Comparison of ENCODE assay signal across 9 mouse cellular contexts in genomic region chr5:144214453-144214852, GRCm38 (mm10). TPM values are rescaled to one million over a fixed set of nuclear protein-coding genes. Genes with fewer than 3 reads are reported as not detected.
DNase-seq lines count a peak whose midpoint lies in the region; ATAC-seq and TF ChIP-seq lines count a peak whose summit lies in the region.
"Had no signal": no experiment of that assay in that cellular context is flagged by ENCODE, and none has a peak within 500 bp of the region (broad histone marks: within the 10 kb centered on the region; RNA-seq: fewer than 3 reads in every experiment).

No protein-coding gene starts in this region.

- H3K27ac ChIP-seq in heart, adult 2 months: no peak overlapping the region
- no peak overlapping the region for H3K27ac ChIP-seq in heart, embryonic 12.5 days (ENCODE audit: poor library complexity, severe bottlenecking)
- no peak overlapping the region for H3K27ac ChIP-seq in embryonic facial prominence, embryonic 10.5 days (replicated peaks)
- no peak overlapping the region for H3K27ac ChIP-seq in limb, embryonic 14.5 days (replicated peaks; ENCODE audit: low read depth, low read length)
- no peak overlapping the region for H3K27ac ChIP-seq in olfactory bulb, adult 2 months (ENCODE audit: insufficient read depth, low read depth, low read length)
- H3K27ac ChIP-seq: stomach, embryonic 15.5 days had no signal

- H3K4me3 ChIP-seq in heart, adult 2 months: no peak overlapping the region
- H3K4me3 ChIP-seq in heart, embryonic 12.5 days: no peak overlapping the region
- H3K4me3 ChIP-seq in embryonic facial prominence, embryonic 10.5 days: no peak overlapping the region
- no peak overlapping the region for H3K4me3 ChIP-seq in limb, embryonic 14.5 days (replicated peaks; ENCODE audit: low read length)
- H3K4me3 ChIP-seq in olfactory bulb, adult 2 months (ENCODE audit: insufficient read depth, low read depth, low read length): no peak overlapping the region
- H3K4me3 ChIP-seq: stomach, embryonic 15.5 days had no signal

- TF ChIP-seq CTCF in heart, adult 2 months (IDR thresholded peaks at IDR 0.05): peak; percentile 89
- peak; percentile 61; the same call in 1 of the 2 replicates for TF ChIP-seq CTCF in olfactory bulb, adult 2 months (IDR thresholded peaks at IDR 0.05; ENCODE audit: insufficient read depth, low read depth, low read length)

- DNase-seq in heart, adult 2 months: peak; percentile 49 to 67
- DNase-seq in A20 (ENCODE audit: low read depth, low spot score): peak; percentile 64
- peak; percentile 83 for DNase-seq in ZHBTc4 (ENCODE audit: low read depth, low spot score)
- peak; percentile 77 for DNase-seq in embryonic facial prominence, embryonic 10.5 days (ENCODE audit: low spot score)
- DNase-seq in limb, embryonic 14.5 days (ENCODE audit: low spot score): peak; percentile 46
- no peak for DNase-seq in layer of hippocampus, postnatal 36 days

- no peaks in the 10 kb centered on the region for H3K36me3 ChIP-seq in heart, adult 2 months (ENCODE audit: control insufficient read depth, insufficient read depth, low read length)
- peaks cover 75% of the 10 kb centered on the region for H3K36me3 ChIP-seq in heart, embryonic 12.5 days
- H3K36me3 ChIP-seq in embryonic facial prominence, embryonic 10.5 days (replicated peaks): peaks cover 67% of the 10 kb centered on the region
- H3K36me3 ChIP-seq in limb, embryonic 14.5 days (ENCODE audit: control insufficient read depth, insufficient read depth, low read length): peaks cover 58% of the 10 kb centered on the region

- H3K4me1 ChIP-seq in heart, adult 2 months (ENCODE audit: control insufficient read depth, insufficient read depth, low read length): peaks cover 2% of the 10 kb centered on the region
- H3K4me1 ChIP-seq in heart, embryonic 12.5 days (replicated peaks): no peaks in the 10 kb centered on the region
- peaks cover 6% of the 10 kb centered on the region for H3K4me1 ChIP-seq in embryonic facial prominence, embryonic 10.5 days
- H3K4me1 ChIP-seq in limb, embryonic 14.5 days (ENCODE audit: control insufficient read depth, insufficient read depth, low read length): no peaks in the 10 kb centered on the region
- peaks cover 9% of the 10 kb centered on the region; the same call in 1 of the 2 replicates for H3K4me1 ChIP-seq in olfactory bulb, adult 2 months (ENCODE audit: control insufficient read depth, insufficient read depth, low read length)
- H3K4me1 ChIP-seq: stomach, embryonic 15.5 days had no signal

- TF ChIP-seq POLR2A in heart, adult 2 months (IDR thresholded peaks at IDR 0.05; ENCODE audit: insufficient read depth, low read depth, low read length): no peak
- TF ChIP-seq POLR2A in limb, embryonic 14.5 days (IDR thresholded peaks at IDR 0.05; ENCODE audit: borderline replicate concordance, extremely low read depth, insufficient read depth, insufficient read length): no peak
- no peak for TF ChIP-seq POLR2A in olfactory bulb, adult 2 months (IDR thresholded peaks at IDR 0.05; ENCODE audit: insufficient read depth, low read depth, low read length)

- 41% methylated on average over 7 of the region's 7 CpGs for WGBS in heart, adult 2 months
- 25% methylated on average over 7 of the region's 7 CpGs for WGBS in heart, embryonic 12.5 days
- WGBS in embryonic facial prominence, embryonic 10.5 days: 29% methylated on average over 7 of the region's 7 CpGs
- 28% methylated on average over 7 of the region's 7 CpGs for WGBS in limb, embryonic 14.5 days
- WGBS in olfactory bulb, adult 2 months: 32% methylated on average over 7 of the region's 7 CpGs

- H3K9me3 ChIP-seq in heart, embryonic 12.5 days (replicated peaks): no peaks in the 10 kb centered on the region
- H3K9me3 ChIP-seq in embryonic facial prominence, embryonic 10.5 days: no peaks in the 10 kb centered on the region
- no peaks in the 10 kb centered on the region for H3K9me3 ChIP-seq in limb, embryonic 14.5 days (ENCODE audit: control insufficient read depth, low read length)
- H3K9me3 ChIP-seq: stomach, embryonic 15.5 days had no signal

- ATAC-seq in heart, embryonic 12.5 days (ENCODE audit: insufficient number of reproducible peaks, low FRiP score): no peak
- no peak for ATAC-seq in limb, embryonic 14.5 days (ENCODE audit: low FRiP score, low read depth)

- no peak overlapping the region for H3K9ac ChIP-seq in heart, adult 2 months (ENCODE audit: low read depth, low read length)
- H3K9ac ChIP-seq in heart, embryonic 12.5 days: no peak overlapping the region
- no peak overlapping the region for H3K9ac ChIP-seq in limb, embryonic 14.5 days (ENCODE audit: low read depth, low read length, severe bottlenecking)
- H3K9ac ChIP-seq: stomach, embryonic 15.5 days had no signal

- H3K27me3 ChIP-seq in heart, adult 2 months (ENCODE audit: control insufficient read depth, insufficient read depth, low read length): no peaks in the 10 kb centered on the region
- H3K27me3 ChIP-seq in heart, embryonic 12.5 days (replicated peaks): no peaks in the 10 kb centered on the region
- H3K27me3 ChIP-seq in embryonic facial prominence, embryonic 10.5 days (replicated peaks; ENCODE audit: low read depth, poor library complexity, severe bottlenecking): no peaks in the 10 kb centered on the region
- no peaks in the 10 kb centered on the region for H3K27me3 ChIP-seq in limb, embryonic 14.5 days (ENCODE audit: control insufficient read depth, insufficient read depth, low read length)
- H3K27me3 ChIP-seq: stomach, embryonic 15.5 days had no signal

- intact Hi-C loops in heart, adult 2 months (cut with DNase I): no loop called here

- H3K4me2 ChIP-seq in heart, embryonic 12.5 days: no peak overlapping the region
- H3K4me2 ChIP-seq in limb, embryonic 14.5 days (replicated peaks; ENCODE audit: low read depth, low read length, severe bottlenecking): no peak overlapping the region
- H3K4me2 ChIP-seq: stomach, embryonic 15.5 days had no signal

- H3K79me2 ChIP-seq in heart, adult 2 months (replicated peaks; ENCODE audit: control insufficient read depth, insufficient read depth, low read length): no peaks in the 10 kb centered on the region; the same call in 1 of the 2 replicates

- 0 out of 2 replicates have a peak, but pooled peaks have one; percentile 33 for TF ChIP-seq EP300 in heart, adult 2 months (IDR thresholded peaks at IDR 0.05; ENCODE audit: insufficient read depth, low read depth, low read length)

RNA-seq across cellular contexts. Expression of gene Tecpr1, which starts 9.0 kb away (rescaled TPM):
- total RNA-seq in heart, adult 2 months (2021): 10 to 100 TPM; 24.2 to 27.6 TPM
- 33.7 and 34.9 TPM in 2 replicates for polyA plus RNA-seq in heart, adult 2 months (2012; rRNA removed)
- polyA plus RNA-seq in heart, embryonic 12.5 days (2016; fragmentation: Nextera tagmentation; extraction: Ambion mirVana): 19.1 and 19.3 TPM in 2 replicates
- 19.3 and 21.1 TPM in 2 replicates for polyA plus RNA-seq in embryonic facial prominence, embryonic 10.5 days (2016; fragmentation: Nextera tagmentation; extraction: Ambion mirVana)
- 34.7 and 39.7 TPM in 2 replicates for polyA plus RNA-seq in limb, embryonic 14.5 days (2012; rRNA removed)
- polyA plus RNA-seq in limb, embryonic 14.5 days (2014; fragmentation: Nextera tagmentation; extraction: Ambion mirVana): 18.6 and 21.2 TPM in 2 replicates
- 771 TPM in 1 of 2 replicates, not detected in the other for polyA plus RNA-seq in olfactory bulb, adult 2 months (2012; ENCODE audit: insufficient read depth, insufficient read length, low replicate concordance, missing spikeins)
- total RNA-seq in layer of hippocampus, postnatal 36 days (2021): 100 to 1,000 TPM; 106 TPM

RNA-seq across cellular contexts. Expression of gene Bhlha15, which starts 24.4 kb away (rescaled TPM):
- not detected for total RNA-seq in heart, adult 2 months (2021)
- 0.08 and 0.12 TPM in 2 replicates for polyA plus RNA-seq in heart, adult 2 months (2012; rRNA removed)
- 0.26 and 0.46 TPM in 2 replicates for polyA plus RNA-seq in heart, embryonic 12.5 days (2016; fragmentation: Nextera tagmentation; extraction: Ambion mirVana)
- 0.16 and 0.35 TPM in 2 replicates for polyA plus RNA-seq in embryonic facial prominence, embryonic 10.5 days (2016; fragmentation: Nextera tagmentation; extraction: Ambion mirVana)
- polyA plus RNA-seq in limb, embryonic 14.5 days (2012; rRNA removed): 0.18 and 0.23 TPM in 2 replicates
- polyA plus RNA-seq in limb, embryonic 14.5 days (2014; fragmentation: Nextera tagmentation; extraction: Ambion mirVana): 0.22 and 0.29 TPM in 2 replicates
- not detected in 2 replicates for polyA plus RNA-seq in olfactory bulb, adult 2 months (2012; ENCODE audit: insufficient read depth, insufficient read length, low replicate concordance, missing spikeins)
- total RNA-seq in layer of hippocampus, postnatal 36 days (2021): under 1 TPM; 0.13 to 0.25 TPM

RNA-seq across cellular contexts. Expression of gene Bri3, which starts 29.8 kb away (rescaled TPM):
- total RNA-seq in heart, adult 2 months (2021): 100 to 1,000 TPM; 129 to 152 TPM
- 240 and 258 TPM in 2 replicates for polyA plus RNA-seq in heart, adult 2 months (2012; rRNA removed)
- polyA plus RNA-seq in heart, embryonic 12.5 days (2016; fragmentation: Nextera tagmentation; extraction: Ambion mirVana): 127 and 133 TPM in 2 replicates
- 119 and 124 TPM in 2 replicates for polyA plus RNA-seq in embryonic facial prominence, embryonic 10.5 days (2016; fragmentation: Nextera tagmentation; extraction: Ambion mirVana)
- 90.6 and 107 TPM in 2 replicates for polyA plus RNA-seq in limb, embryonic 14.5 days (2012; rRNA removed)
- polyA plus RNA-seq in limb, embryonic 14.5 days (2014; fragmentation: Nextera tagmentation; extraction: Ambion mirVana): 119 and 131 TPM in 2 replicates
- not detected in 2 replicates for polyA plus RNA-seq in olfactory bulb, adult 2 months (2012; ENCODE audit: insufficient read depth, insufficient read length, low replicate concordance, missing spikeins)
- total RNA-seq in layer of hippocampus, postnatal 36 days (2021): 10 to 100 TPM; 61.9 to 63.7 TPM

Comparison
In these comparisons a context has a peak if more than half of its experiments do, and no peak if none do; other contexts are left out.
1. DNase-seq: peak in heart, adult 2 months (2 of 2), A20 (single experiment), ZHBTc4 (single experiment), embryonic facial prominence, embryonic 10.5 days (single experiment) and limb, embryonic 14.5 days (single experiment); none in layer of hippocampus, postnatal 36 days (0 of 2).